Mouse (Mus musculus): ENCODE results near the gene Cox10. TPM values are rescaled to one million over a fixed set of nuclear protein-coding genes. Genes with fewer than 3 reads are reported as not detected.
A peak's percentile ranks its signal among the peaks of the same experiment; 100 is the strongest.

Gene Cox10
- polyA plus RNA-seq, 1 experiment from 2014 or later = 24.7 TPM

DNA sequence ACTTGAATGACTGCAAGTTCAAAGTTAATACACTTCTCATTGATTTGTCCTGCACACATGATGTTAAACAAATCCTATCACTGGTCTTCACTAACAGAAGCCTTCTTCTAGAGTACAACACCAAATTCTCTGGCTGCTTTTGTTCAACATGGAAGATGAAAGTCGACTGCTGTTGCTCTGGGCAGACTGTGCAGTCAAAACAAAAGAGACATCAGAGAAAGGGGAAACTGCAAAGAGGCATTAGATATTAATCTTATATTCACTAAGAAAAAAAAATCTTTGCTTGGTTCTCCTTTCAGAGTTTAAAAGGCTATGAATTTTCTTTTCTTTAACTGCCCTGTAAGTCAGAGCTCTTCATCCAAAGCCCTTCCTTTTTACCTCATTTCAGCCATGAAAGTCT is 39.7 kb downstream of the Cox10 start:
- WGBS = 13% methylated on average over 1 of the region's 1 CpGs
- no peak overlapping the region for H3K4me3 ChIP-seq (ENCODE audit: low read depth, low read length)
- no peak overlapping the region for H3K9ac ChIP-seq (ENCODE audit: low read depth, low read length)
- 0 out of 2 replicates have a peak, but pooled peaks cover 4% of the 10 kb centered on the region for H3K4me1 ChIP-seq (ENCODE audit: control insufficient read depth, insufficient read depth, low read length)
- no peaks in the 10 kb centered on the region for H3K9me3 ChIP-seq (ENCODE audit: control insufficient read depth, low read length)
- peaks cover 9% of the 10 kb centered on the region; the same call in 1 of the 2 replicates for H3K36me3 ChIP-seq (ENCODE audit: control insufficient read depth, insufficient read depth, low read length)
- ATAC-seq (ENCODE audit: low read depth) (no peak), DNase-seq (ENCODE audit: low spot score) (no peak)
- no peak overlapping the region for H3K4me2 ChIP-seq (ENCODE audit: low read depth, low read length)
- H3K27ac ChIP-seq (replicated peaks; ENCODE audit: low read depth, low read length) = no peak overlapping the region
- no peaks in the 10 kb centered on the region for H3K27me3 ChIP-seq (replicated peaks; ENCODE audit: control insufficient read depth, insufficient read depth, low read length)

- DNase-seq (ENCODE audit: low spot score) = no peak
- H3K4me3 ChIP-seq (ENCODE audit: low read depth, low read length) = no peak overlapping the region
- no peaks in the 10 kb centered on the region for H3K36me3 ChIP-seq (ENCODE audit: control insufficient read depth, insufficient read depth, low read length)
- 61% methylated on average over 15 of the region's 15 CpGs for WGBS
- no peak overlapping the region for H3K27ac ChIP-seq (replicated peaks; ENCODE audit: low read depth, low read length)
- H3K27me3 ChIP-seq (replicated peaks; ENCODE audit: control insufficient read depth, insufficient read depth, low read length) = no peaks in the 10 kb centered on the region
- H3K9me3 ChIP-seq (ENCODE audit: control insufficient read depth, low read length) = no peaks in the 10 kb centered on the region
- H3K9ac ChIP-seq (ENCODE audit: low read depth, low read length) = no peak overlapping the region
- 0 out of 2 replicates have a peak, but pooled peaks cover 4% of the 10 kb centered on the region for H3K4me1 ChIP-seq (ENCODE audit: control insufficient read depth, insufficient read depth, low read length)
- H3K4me2 ChIP-seq (ENCODE audit: low read depth, low read length) = no peak overlapping the region
- ATAC-seq (ENCODE audit: low read depth) = no peak
These were observed 41.7 kb downstream of the Cox10 start for GRCm38 (mm10) chr11:64037471-64038125.

GRCm38 (mm10) chr11:64036306-64036705 is 43.0 kb downstream of the Cox10 start:
- Histone ChIP-seq H3K27ac (replicated peaks; ENCODE audit: low read depth, low read length) (no peak overlapping the region), H3K4me3 (ENCODE audit: low read depth, low read length) (no peak overlapping the region), H3K27me3 (replicated peaks; ENCODE audit: control insufficient read depth, insufficient read depth, low read length) (no peaks in the 10 kb centered on the region), H3K9me3 (ENCODE audit: control insufficient read depth, low read length) (no peaks in the 10 kb centered on the region; the same call in 1 of the 2 replicates), H3K4me1 (ENCODE audit: control insufficient read depth, insufficient read depth, low read length) (0 out of 2 replicates have a peak, but pooled peaks cover 4% of the 10 kb centered on the region), H3K36me3 (ENCODE audit: control insufficient read depth, insufficient read depth, low read length) (no peaks in the 10 kb centered on the region), H3K4me2 (ENCODE audit: low read depth, low read length) (no peak overlapping the region), H3K9ac (ENCODE audit: low read depth, low read length) (no peak overlapping the region)
- no peak for DNase-seq (ENCODE audit: low spot score)
- no peak for ATAC-seq (ENCODE audit: low read depth)
- 83% methylated on average over 7 of the region's 7 CpGs for whole genome bisulfite sequencing

DNA sequence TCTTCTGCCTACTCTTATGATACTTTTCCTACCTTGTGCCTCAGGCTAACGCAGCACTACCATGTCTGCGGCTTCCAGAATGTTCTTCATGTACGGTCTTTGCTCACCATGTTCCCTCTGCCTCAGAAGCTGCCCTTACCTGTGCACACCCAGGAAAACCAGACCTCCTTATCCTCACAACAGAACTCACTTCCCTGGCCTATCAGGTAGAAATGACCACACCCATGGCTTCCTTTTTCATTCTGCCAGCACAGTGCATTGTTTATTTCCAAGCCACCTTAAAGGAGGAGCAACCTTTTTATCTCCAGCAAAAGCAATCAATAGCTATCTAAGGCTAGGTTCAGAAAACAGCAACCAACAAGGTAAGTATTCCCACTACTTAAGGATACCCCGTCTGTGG is 43.6 kb downstream of the Cox10 start:
- no peak overlapping the region for H3K9ac ChIP-seq (ENCODE audit: low read depth, low read length)
- WGBS = 95% methylated on average over 4 of the region's 4 CpGs
- H3K27me3 ChIP-seq (replicated peaks; ENCODE audit: control insufficient read depth, insufficient read depth, low read length) = no peaks in the 10 kb centered on the region
- H3K4me2 ChIP-seq (ENCODE audit: low read depth, low read length) = no peak overlapping the region
- no peaks in the 10 kb centered on the region for H3K36me3 ChIP-seq (ENCODE audit: control insufficient read depth, insufficient read depth, low read length)
- H3K4me1 ChIP-seq (ENCODE audit: control insufficient read depth, insufficient read depth, low read length) = 0 out of 2 replicates have a peak, but pooled peaks cover 4% of the 10 kb centered on the region
- DNase-seq (ENCODE audit: low spot score) (no peak), ATAC-seq (ENCODE audit: low read depth) (no peak)
- no peaks in the 10 kb centered on the region; the same call in 1 of the 2 replicates for H3K9me3 ChIP-seq (ENCODE audit: control insufficient read depth, low read length)
- no peak overlapping the region for H3K27ac ChIP-seq (replicated peaks; ENCODE audit: low read depth, low read length)
- no peak overlapping the region for H3K4me3 ChIP-seq (ENCODE audit: low read depth, low read length)

GRCm38 (mm10) chr11:64034686-64035085 is 44.6 kb downstream of the Cox10 start:
- no peaks in the 10 kb centered on the region for H3K36me3 ChIP-seq (ENCODE audit: control insufficient read depth, insufficient read depth, low read length)
- DNase-seq (ENCODE audit: low spot score) = no peak
- no peak overlapping the region for H3K4me2 ChIP-seq (ENCODE audit: low read depth, low read length)
- H3K9me3 ChIP-seq (ENCODE audit: control insufficient read depth, low read length) = no peaks in the 10 kb centered on the region; the same call in 1 of the 2 replicates
- 0 out of 2 replicates have a peak, but pooled peaks cover 4% of the 10 kb centered on the region for H3K4me1 ChIP-seq (ENCODE audit: control insufficient read depth, insufficient read depth, low read length)
- no peak overlapping the region for H3K4me3 ChIP-seq (ENCODE audit: low read depth, low read length)
- whole genome bisulfite sequencing = 72% methylated on average over 5 of the region's 5 CpGs
- H3K27me3 ChIP-seq (replicated peaks; ENCODE audit: control insufficient read depth, insufficient read depth, low read length) = no peaks in the 10 kb centered on the region
- no peak for ATAC-seq (ENCODE audit: low read depth)
- H3K9ac ChIP-seq (ENCODE audit: low read depth, low read length) = no peak overlapping the region
- H3K27ac ChIP-seq (replicated peaks; ENCODE audit: low read depth, low read length) = no peak overlapping the region

DNA sequence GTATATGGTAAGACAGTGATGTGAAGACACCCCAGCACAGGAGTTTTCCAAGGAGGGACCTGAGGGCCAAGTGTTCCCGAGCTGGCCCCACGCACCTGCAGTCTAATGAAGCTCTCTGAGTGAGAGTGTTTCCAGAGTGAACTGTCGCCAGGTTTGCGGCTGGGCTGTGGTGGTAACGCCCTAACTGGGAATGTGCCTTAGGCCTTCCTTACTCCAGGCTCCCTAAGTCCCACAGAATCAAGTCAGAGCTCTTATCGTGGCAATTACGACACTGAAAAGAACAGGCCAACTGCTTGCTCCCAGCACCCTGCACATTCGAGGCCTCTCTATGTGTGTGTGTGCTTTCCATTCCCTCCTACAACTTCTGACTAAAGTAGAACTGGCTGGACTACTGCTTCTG is 51.8 kb downstream of the Cox10 start:
- Histone ChIP-seq H3K9me3 (ENCODE audit: control insufficient read depth, low read length) (no peaks in the 10 kb centered on the region; the same call in 1 of the 2 replicates), H3K9ac (ENCODE audit: low read depth, low read length) (no peak overlapping the region), H3K4me1 (ENCODE audit: control insufficient read depth, insufficient read depth, low read length) (peaks cover 14% of the 10 kb centered on the region), H3K4me2 (ENCODE audit: low read depth, low read length) (no peak overlapping the region), H3K27me3 (replicated peaks; ENCODE audit: control insufficient read depth, insufficient read depth, low read length) (no peaks in the 10 kb centered on the region), H3K27ac (replicated peaks; ENCODE audit: low read depth, low read length) (no peak overlapping the region), H3K36me3 (ENCODE audit: control insufficient read depth, insufficient read depth, low read length) (no peaks in the 10 kb centered on the region), H3K4me3 (ENCODE audit: low read depth, low read length) (no peak overlapping the region)
- DNase-seq (ENCODE audit: low spot score) (peak; percentile 56), ATAC-seq (ENCODE audit: low read depth) (0 out of 2 replicates have a peak, but pooled peaks have one; percentile 22)
- 64% methylated on average over 8 of the region's 8 CpGs for whole genome bisulfite sequencing

GRCm38 (mm10) chr11:64025843-64026242 is 53.4 kb downstream of the Cox10 start:
- no peak for DNase-seq (ENCODE audit: low spot score)
- H3K27ac ChIP-seq (replicated peaks; ENCODE audit: low read depth, low read length) = no peak overlapping the region
- ATAC-seq (ENCODE audit: low read depth) = no peak
- no peaks in the 10 kb centered on the region for H3K9me3 ChIP-seq (ENCODE audit: control insufficient read depth, low read length)
- no peak overlapping the region for H3K9ac ChIP-seq (ENCODE audit: low read depth, low read length)
- H3K27me3 ChIP-seq (replicated peaks; ENCODE audit: control insufficient read depth, insufficient read depth, low read length) = no peaks in the 10 kb centered on the region
- H3K4me2 ChIP-seq (ENCODE audit: low read depth, low read length) = no peak overlapping the region
- H3K4me3 ChIP-seq (ENCODE audit: low read depth, low read length) = no peak overlapping the region
- H3K36me3 ChIP-seq (ENCODE audit: control insufficient read depth, insufficient read depth, low read length) = no peaks in the 10 kb centered on the region
- peaks cover 14% of the 10 kb centered on the region for H3K4me1 ChIP-seq (ENCODE audit: control insufficient read depth, insufficient read depth, low read length)
- WGBS = 67% methylated on average over 4 of the region's 4 CpGs

DNA sequence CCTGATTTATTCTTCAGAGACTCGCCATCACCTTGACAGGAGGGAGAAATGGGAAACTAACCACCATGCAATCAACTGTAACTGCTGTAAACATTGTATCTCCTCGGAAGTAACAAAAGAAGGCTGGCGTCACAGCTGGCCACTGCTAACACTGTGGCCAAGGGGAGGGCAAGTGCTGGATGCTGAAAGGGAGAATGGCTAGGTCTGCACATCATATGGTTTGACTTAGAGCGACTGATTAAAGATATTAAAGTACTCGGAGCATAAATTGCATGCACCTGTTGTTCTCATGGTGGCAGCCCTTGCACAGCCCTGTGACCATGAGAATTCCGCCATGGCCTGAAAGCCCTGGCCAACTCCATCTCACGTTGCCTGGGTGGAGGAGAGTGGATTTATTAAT is 54.7 kb downstream of the Cox10 start:
- Histone ChIP-seq H3K27ac (replicated peaks; ENCODE audit: low read depth, low read length) (no peak overlapping the region), H3K4me3 (ENCODE audit: low read depth, low read length) (no peak overlapping the region), H3K4me2 (ENCODE audit: low read depth, low read length) (no peak overlapping the region), H3K9me3 (ENCODE audit: control insufficient read depth, low read length) (no peaks in the 10 kb centered on the region), H3K9ac (ENCODE audit: low read depth, low read length) (no peak overlapping the region), H3K27me3 (replicated peaks; ENCODE audit: control insufficient read depth, insufficient read depth, low read length) (no peaks in the 10 kb centered on the region), H3K36me3 (ENCODE audit: control insufficient read depth, insufficient read depth, low read length) (no peaks in the 10 kb centered on the region), H3K4me1 (ENCODE audit: control insufficient read depth, insufficient read depth, low read length) (peaks cover 14% of the 10 kb centered on the region)
- 29% methylated on average over 7 of the region's 7 CpGs for WGBS
- ATAC-seq (ENCODE audit: low read depth) (peak; percentile 51; the same call in 1 of the 2 replicates), DNase-seq (ENCODE audit: low spot score) (peak; percentile 32)

Measured in embryonic facial prominence, embryonic 14.5 days (tissue).